Mouse (Mus musculus) heart, embryonic 16.5 days (tissue): ENCODE measurements at regions not wholly inside any gene's neighbourhood (a gene's known extent, or its start where the extent isn't known, plus 50 kb on each side); places are given as distances from the start of the nearest gene placed in this dataset.

Experiments
- ATAC-seq: fragments of 200-750 bp; cut with Nextera tagmentation; replicated peaks from 2 replicates; pipeline ENCODE4 v1.8.0; 2017; ENCODE audit warnings: moderate number of reproducible peaks; ENCODE audit not compliant: insufficient read depth, low FRiP score; ENCODE audit errors: extremely low read depth
- H3K27ac ChIP-seq: fragments of 300-500 bp; sonication (generic); 2 replicates; pipeline ENCODE4 v1.5.1; 2014; ENCODE audit warnings: mild to moderate bottlenecking, low read length, control low read depth, moderate library complexity
- H3K27me3 ChIP-seq: fragments of 300-500 bp; sonication (generic); 2 replicates; pipeline ENCODE4 v1.6.1; 2014; ENCODE audit warnings: low read length, mixed read lengths; ENCODE audit not compliant: control insufficient read depth, insufficient read depth
- H3K36me3 ChIP-seq: fragments of 300-500 bp; sonication (generic); 2 replicates; pipeline ENCODE4 v1.6.1; 2014; ENCODE audit not compliant: control insufficient read depth, insufficient read depth
- H3K4me1 ChIP-seq: fragments of 300-500 bp; sonication (generic); 2 replicates; pipeline ENCODE4 v1.6.1; 2014; ENCODE audit warnings: low read length, mixed read lengths; ENCODE audit not compliant: control insufficient read depth, insufficient read depth
- H3K4me2 ChIP-seq: fragments of 300-500 bp; sonication (generic); 2 replicates; pipeline ENCODE4 v1.6.1; 2014; ENCODE audit warnings: low read depth, mild to moderate bottlenecking, control low read depth, low read length
- H3K4me3 ChIP-seq: fragments of 300-500 bp; sonication (generic); 2 replicates; pipeline ENCODE4 v1.5.1; 2014; ENCODE audit warnings: mild to moderate bottlenecking, control low read depth, low read length
- H3K9ac ChIP-seq: fragments of 300-500 bp; sonication (generic); 2 replicates; pipeline ENCODE4 v1.6.1; 2014; ENCODE audit warnings: low read length, control low read depth
- H3K9me3 ChIP-seq: fragments of 300-500 bp; sonication (generic); replicated peaks from 2 replicates; pipeline ENCODE4 v1.6.1; 2016; ENCODE audit warnings: low read length; ENCODE audit not compliant: control insufficient read depth
- WGBS: fragments of 180-500 bp; shearing (Covaris S2); extraction: QIAGEN DNeasy Blood & Tissue Kit; methylation state at CpG from one replicate; pipeline ENCODE4 v1.1.7; 2014; 5-methylcytosine and 5-hydroxymethylcytosine counted together

DNA sequence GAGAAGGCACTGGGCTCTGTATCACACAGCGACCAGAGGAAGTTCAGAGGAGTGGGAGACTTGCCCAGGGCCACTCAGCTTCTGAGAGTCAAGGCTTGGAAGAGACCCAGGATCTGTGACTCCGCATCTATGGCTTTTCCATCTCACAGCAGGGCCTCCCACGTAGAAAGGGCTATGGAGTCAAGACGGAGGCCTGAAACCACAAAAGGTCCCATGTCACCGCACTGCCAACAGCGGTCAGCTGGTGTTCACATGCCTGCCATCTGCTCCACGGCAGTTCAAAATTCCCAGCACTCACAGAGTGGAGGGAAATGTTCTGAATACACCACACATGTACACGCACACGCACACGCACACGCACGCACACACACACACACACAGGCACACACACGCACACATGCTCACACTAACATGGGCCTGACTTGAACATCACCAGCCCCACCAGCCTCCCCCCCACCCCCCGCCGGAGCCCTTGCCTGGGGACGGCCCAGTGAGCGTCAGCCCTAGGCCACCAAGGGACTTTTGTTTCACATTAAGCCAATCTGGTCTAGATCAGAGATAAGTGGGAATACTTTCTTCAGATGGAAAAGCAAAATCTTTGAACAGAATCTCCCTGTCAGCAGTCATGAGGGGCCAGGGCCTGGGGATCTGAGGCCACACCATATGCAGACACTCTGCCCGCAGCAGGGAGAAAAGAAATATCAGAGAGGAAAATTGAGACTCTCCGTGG is 212.6 kb downstream of the 3110018I06Rik start:
- WGBS, result 83% methylated on average over 19 of the region's 19 CpGs
- no peaks in the 10 kb centered on the region for H3K9me3 ChIP-seq
- H3K27me3 ChIP-seq, result no peaks in the 10 kb centered on the region
- no peak for ATAC-seq
- no peaks in the 10 kb centered on the region for H3K36me3 ChIP-seq
- H3K4me1 ChIP-seq, result no peaks in the 10 kb centered on the region
- H3K9ac ChIP-seq, result no peak overlapping the region
- no peak overlapping the region for H3K4me3 ChIP-seq
- no peak overlapping the region for H3K27ac ChIP-seq
- no peak overlapping the region for H3K4me2 ChIP-seq

DNA sequence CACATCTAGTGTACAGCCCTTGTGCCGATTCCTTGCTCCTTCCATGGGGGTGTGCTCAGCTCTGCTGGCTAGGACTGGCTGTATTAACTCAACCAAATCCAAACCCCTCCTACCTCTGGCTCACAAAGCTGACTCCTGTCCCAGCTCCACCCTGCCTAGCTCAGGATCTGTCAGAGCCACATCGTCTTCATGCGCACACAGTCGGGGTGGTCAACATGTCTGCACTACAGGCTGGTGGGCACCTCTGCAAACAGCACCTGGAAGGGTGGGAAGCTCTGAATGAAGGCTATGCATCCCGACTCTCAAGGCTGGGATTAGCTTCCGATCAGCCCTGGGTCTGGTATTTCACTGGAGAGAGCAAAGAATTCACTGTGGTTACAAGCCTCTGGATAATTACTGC is 220.4 kb downstream of the 3110018I06Rik start:
- Histone ChIP-seq H3K4me3 (no peak overlapping the region), H3K36me3 (no peaks in the 10 kb centered on the region), H3K27me3 (no peaks in the 10 kb centered on the region), H3K4me1 (no peaks in the 10 kb centered on the region), H3K4me2 (no peak overlapping the region), H3K27ac (no peak overlapping the region), H3K9me3 (peaks cover 5% of the 10 kb centered on the region; the same call in 1 of the 2 replicates), H3K9ac (no peak overlapping the region)
- no peak for ATAC-seq
- 79% methylated on average over 6 of the region's 6 CpGs for WGBS

DNA sequence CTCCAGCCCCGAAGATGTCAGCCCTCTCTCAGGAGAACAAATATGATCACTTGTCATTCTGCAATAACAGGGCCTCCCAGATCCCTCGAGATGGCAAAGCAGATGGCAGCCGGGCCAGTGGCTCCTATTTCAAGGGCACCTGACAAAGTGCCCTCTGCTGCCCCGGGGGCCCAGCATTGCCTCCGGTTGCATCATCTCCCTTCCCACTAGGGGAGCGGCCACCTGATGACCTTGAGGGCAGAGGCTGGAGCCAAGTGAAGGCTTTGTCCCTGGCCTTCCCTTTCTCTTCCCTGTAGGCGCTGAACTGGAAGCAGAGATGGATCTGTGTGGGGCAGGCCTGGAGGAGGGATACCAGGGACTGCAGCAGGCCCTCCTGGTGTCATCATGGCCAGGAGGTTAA is 222.6 kb downstream of the 3110018I06Rik start:
- ATAC-seq, result no peak
- no peak overlapping the region for H3K4me3 ChIP-seq
- no peak overlapping the region for H3K4me2 ChIP-seq
- H3K9ac ChIP-seq, result no peak overlapping the region
- no peak overlapping the region for H3K27ac ChIP-seq
- no peaks in the 10 kb centered on the region; the same call in 1 of the 2 replicates for H3K4me1 ChIP-seq
- WGBS, result 65% methylated on average over 7 of the region's 7 CpGs
- no peaks in the 10 kb centered on the region for H3K36me3 ChIP-seq
- peaks cover 5% of the 10 kb centered on the region; the same call in 1 of the 2 replicates for H3K9me3 ChIP-seq
- no peaks in the 10 kb centered on the region for H3K27me3 ChIP-seq

DNA sequence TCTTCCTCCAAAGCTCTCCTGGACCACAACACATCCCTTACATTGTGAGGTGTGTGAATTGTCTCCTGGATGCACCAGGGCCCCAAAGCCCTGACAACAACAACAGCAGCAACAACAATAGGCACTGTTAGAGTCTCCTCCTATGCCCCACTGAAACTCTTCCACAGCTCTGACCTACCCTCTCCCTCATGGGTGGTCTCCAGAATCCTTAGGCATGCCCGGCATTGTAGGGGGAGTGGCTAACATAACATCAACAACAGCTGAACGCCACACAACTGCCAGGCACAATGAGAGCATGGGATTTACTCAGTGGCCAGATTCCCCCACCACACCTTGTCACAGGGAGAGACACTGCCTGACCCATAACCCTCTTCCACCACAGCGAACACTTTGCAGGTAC is 223.2 kb downstream of the 3110018I06Rik start:
- Histone ChIP-seq H3K27ac (no peak overlapping the region), H3K4me3 (no peak overlapping the region), H3K9ac (no peak overlapping the region), H3K27me3 (no peaks in the 10 kb centered on the region), H3K4me2 (no peak overlapping the region), H3K4me1 (no peaks in the 10 kb centered on the region; the same call in 1 of the 2 replicates), H3K36me3 (no peaks in the 10 kb centered on the region), H3K9me3 (peaks cover 5% of the 10 kb centered on the region; the same call in 1 of the 2 replicates)
- WGBS, result 58% methylated on average over 3 of the region's 3 CpGs
- no peak for ATAC-seq

DNA sequence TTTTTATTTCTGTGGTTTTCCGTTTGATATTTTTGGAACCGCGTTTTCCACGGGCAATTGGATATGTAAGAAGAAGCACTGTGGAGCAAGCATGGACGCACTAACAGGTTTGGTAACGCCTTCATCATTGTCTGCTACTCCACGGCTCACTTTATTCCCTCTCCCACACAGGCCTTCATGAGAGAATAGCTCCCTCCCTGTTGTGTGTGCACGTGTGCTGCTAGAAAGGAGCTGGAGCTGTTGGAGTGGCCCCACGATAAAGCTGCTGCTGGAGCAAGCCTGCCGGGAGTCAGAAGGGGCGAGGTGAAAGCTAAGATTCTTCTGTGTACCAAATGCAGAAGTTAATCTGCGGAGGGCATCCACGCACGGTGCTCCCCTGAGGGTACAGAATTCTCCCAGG is 224.8 kb downstream of the 3110018I06Rik start:
- Histone ChIP-seq H3K9ac (no peak overlapping the region), H3K4me1 (no peaks in the 10 kb centered on the region; the same call in 1 of the 2 replicates), H3K4me2 (no peak overlapping the region), H3K27ac (no peak overlapping the region), H3K27me3 (no peaks in the 10 kb centered on the region), H3K4me3 (no peak overlapping the region), H3K9me3 (no peaks in the 10 kb centered on the region), H3K36me3 (no peaks in the 10 kb centered on the region)
- 70% methylated on average over 14 of the region's 14 CpGs for WGBS
- ATAC-seq, result no peak

DNA sequence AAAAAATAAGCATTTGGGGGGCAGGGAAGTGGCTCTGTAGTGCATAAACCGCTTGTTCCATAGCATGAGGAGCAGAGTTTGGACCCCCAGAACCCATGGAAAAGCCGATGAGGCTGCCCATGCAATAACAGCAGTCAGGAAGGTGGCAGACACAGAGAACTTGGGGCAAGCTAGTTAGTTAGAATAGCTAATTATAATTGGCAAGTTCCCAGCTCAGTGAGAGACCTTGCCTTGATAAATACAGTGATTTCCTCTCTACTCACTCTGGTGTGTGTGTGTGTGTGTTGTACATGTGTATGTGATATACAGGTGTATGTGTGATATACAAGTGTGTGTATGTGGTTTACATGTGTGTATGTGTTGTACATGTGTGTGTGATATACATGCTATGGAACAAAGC is 226.4 kb downstream of the 3110018I06Rik start:
- Histone ChIP-seq H3K9ac (no peak overlapping the region), H3K4me3 (no peak overlapping the region), H3K4me1 (no peaks in the 10 kb centered on the region; the same call in 1 of the 2 replicates), H3K36me3 (no peaks in the 10 kb centered on the region), H3K27ac (no peak overlapping the region), H3K4me2 (no peak overlapping the region), H3K27me3 (no peaks in the 10 kb centered on the region), H3K9me3 (no peaks in the 10 kb centered on the region)
- WGBS, result 89% methylated on average over 2 of the region's 2 CpGs
- no peak for ATAC-seq

DNA sequence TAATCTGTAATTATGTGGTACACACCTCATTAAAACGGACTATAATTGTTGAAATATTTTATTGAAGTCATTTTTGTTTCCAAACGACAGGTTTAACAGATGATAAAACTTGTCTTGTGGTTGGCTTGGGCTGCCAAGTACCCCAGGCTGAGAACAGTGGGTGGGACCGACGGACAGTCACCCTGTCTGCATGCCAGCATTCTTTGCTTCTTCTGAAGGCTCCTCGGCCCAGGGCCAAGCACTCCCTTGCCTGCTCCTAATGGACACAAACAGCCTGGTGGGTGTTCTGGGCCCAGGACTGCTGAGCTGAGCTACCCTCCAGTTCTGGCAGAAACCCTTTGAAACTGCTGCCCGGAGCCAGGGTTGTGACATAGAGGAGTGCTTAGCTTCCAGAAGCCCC is 227.4 kb downstream of the 3110018I06Rik start:
- WGBS, result 45% methylated on average over 6 of the region's 6 CpGs
- no peaks in the 10 kb centered on the region for H3K36me3 ChIP-seq
- no peak overlapping the region for H3K27ac ChIP-seq
- no peaks in the 10 kb centered on the region for H3K27me3 ChIP-seq
- ATAC-seq, result no peak; the same call in 1 of the 2 replicates
- no peak overlapping the region for H3K9ac ChIP-seq
- H3K4me1 ChIP-seq, result no peaks in the 10 kb centered on the region; the same call in 1 of the 2 replicates
- no peak overlapping the region for H3K4me3 ChIP-seq
- no peaks in the 10 kb centered on the region for H3K9me3 ChIP-seq
- H3K4me2 ChIP-seq, result no peak overlapping the region

DNA sequence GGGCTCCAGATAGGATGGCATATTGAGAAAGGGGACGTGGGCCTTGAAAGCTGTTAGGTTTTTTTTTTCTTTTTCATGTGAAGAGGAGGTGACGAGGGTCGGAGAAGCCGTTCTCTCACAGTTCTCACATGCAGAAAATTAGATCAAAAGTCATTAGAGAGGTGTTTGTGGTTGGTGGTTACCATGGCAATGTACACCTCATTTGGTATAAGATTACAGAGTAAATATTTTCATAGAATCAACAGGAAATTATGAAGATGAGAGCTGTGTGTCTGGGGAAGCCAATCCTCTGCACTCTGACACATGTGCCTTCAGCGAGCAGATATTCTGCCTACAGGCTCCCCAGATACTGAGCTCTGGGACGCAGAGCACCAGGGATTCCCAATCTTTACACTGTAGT is 232.5 kb downstream of the 3110018I06Rik start:
- Histone ChIP-seq H3K36me3 (no peaks in the 10 kb centered on the region), H3K4me2 (no peak overlapping the region), H3K4me3 (no peak overlapping the region), H3K27me3 (no peaks in the 10 kb centered on the region), H3K9ac (no peak overlapping the region), H3K27ac (no peak overlapping the region), H3K4me1 (no peaks in the 10 kb centered on the region; the same call in 1 of the 2 replicates), H3K9me3 (no peaks in the 10 kb centered on the region)
- WGBS, result 79% methylated on average over 6 of the region's 6 CpGs
- no peak for ATAC-seq

DNA sequence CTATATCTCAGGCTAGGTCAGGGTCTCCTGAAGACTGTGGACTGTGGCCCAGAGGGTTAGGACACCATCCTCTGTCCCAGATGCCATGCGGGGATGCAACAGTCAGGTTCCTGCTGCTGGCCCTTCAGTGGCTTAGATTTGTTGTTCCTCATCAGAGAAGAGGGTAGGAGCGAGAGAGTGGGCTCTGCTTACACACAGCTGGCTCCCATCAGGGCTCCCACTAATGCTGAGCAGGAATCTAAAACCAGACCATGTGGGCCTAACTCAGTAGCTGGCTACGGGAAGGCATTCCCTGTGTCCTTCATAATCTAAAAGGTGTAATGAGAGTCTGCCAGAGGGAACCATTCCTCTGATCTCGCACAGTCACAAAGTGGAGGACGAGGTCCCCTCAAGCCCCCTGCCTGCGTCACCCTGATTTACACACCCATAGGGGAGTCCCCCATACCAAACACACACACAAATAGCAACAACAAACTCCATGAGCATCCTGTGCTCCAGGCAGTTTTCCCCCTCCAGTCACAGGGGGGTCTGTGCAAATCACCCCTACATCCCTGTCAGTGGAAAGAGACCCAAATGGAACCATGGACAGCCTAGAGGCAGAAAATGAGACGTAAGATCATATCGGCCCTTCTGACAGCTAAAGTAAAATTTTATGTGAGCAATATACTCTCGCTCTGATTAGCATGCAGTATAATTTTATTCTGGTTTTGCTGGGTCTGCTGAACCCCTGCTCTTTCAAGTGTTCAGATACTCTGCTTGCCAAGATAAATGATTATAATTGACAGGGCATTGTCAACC is 234.8 kb downstream of the 3110018I06Rik start:
- no peak for ATAC-seq
- no peaks in the 10 kb centered on the region for H3K36me3 ChIP-seq
- no peaks in the 10 kb centered on the region for H3K27me3 ChIP-seq
- H3K4me1 ChIP-seq, result no peaks in the 10 kb centered on the region
- no peak overlapping the region for H3K4me2 ChIP-seq
- H3K9ac ChIP-seq, result no peak overlapping the region
- 75% methylated on average over 9 of the region's 9 CpGs for WGBS
- no peak overlapping the region for H3K27ac ChIP-seq
- no peak overlapping the region for H3K4me3 ChIP-seq
- H3K9me3 ChIP-seq, result peaks cover 5% of the 10 kb centered on the region; the same call in 1 of the 2 replicates
